Mouse (Mus musculus) neural tube, embryonic 11.5 days (tissue): ENCODE results near the gene Inava. TPM values are rescaled to one million over a fixed set of nuclear protein-coding genes. Genes with fewer than 3 reads are reported as not detected.

Source experiments
- ATAC-seq: fragments of 200-750 bp; cut with Nextera tagmentation; 2 replicates; pipeline ENCODE4 v1.8.0; 2017; ENCODE audit warnings: moderate number of reproducible peaks, mild to moderate bottlenecking, moderate TSS enrichment, moderate library complexity; ENCODE audit not compliant: insufficient read depth, low FRiP score, low TSS enrichment
- DNase-seq: peaks from one replicate; pipeline ENCODE4 v3.0.0-alpha.2; 2015; ENCODE audit warnings: low spot score
- H3K27ac ChIP-seq: fragments of 300-500 bp; sonication (generic); 2 replicates; pipeline ENCODE4 v1.5.1; 2014; ENCODE audit warnings: low read depth, mild to moderate bottlenecking, low read length
- H3K27me3 ChIP-seq: fragments of 300-500 bp; sonication (generic); 2 replicates; pipeline ENCODE4 v1.6.1; 2014; ENCODE audit warnings: mild to moderate bottlenecking, low read length, mixed read lengths; ENCODE audit not compliant: control insufficient read depth, insufficient read depth
- H3K36me3 ChIP-seq: fragments of 300-500 bp; sonication (generic); 2 replicates; pipeline ENCODE4 v1.6.1; 2014; ENCODE audit warnings: mild to moderate bottlenecking, low read length, moderate library complexity, mixed read lengths; ENCODE audit not compliant: control insufficient read depth, insufficient read depth
- H3K4me1 ChIP-seq: fragments of 300-500 bp; sonication (generic); 2 replicates; pipeline ENCODE4 v1.6.1; 2014; ENCODE audit warnings: low read length, mixed read lengths; ENCODE audit not compliant: control insufficient read depth, insufficient read depth
- H3K4me2 ChIP-seq: fragments of 300-500 bp; sonication (generic); 2 replicates; pipeline ENCODE4 v1.6.1; 2014; ENCODE audit warnings: low read depth, mild to moderate bottlenecking, moderate library complexity
- H3K4me3 ChIP-seq: fragments of 300-500 bp; sonication (generic); 2 replicates; pipeline ENCODE4 v1.5.1; 2014; ENCODE audit warnings: low read depth, low read length
- H3K9ac ChIP-seq: fragments of 300-500 bp; sonication (generic); 2 replicates; pipeline ENCODE4 v1.6.1; 2014; ENCODE audit warnings: mild to moderate bottlenecking, low read length
- H3K9me3 ChIP-seq: fragments of 300-500 bp; sonication (generic); 2 replicates; pipeline ENCODE4 v1.6.1; 2016; ENCODE audit warnings: low read length; ENCODE audit not compliant: control insufficient read depth
- WGBS: fragments of 180-500 bp; shearing (Covaris S2); extraction: QIAGEN DNeasy Blood & Tissue Kit; methylation state at CpG from one replicate; pipeline ENCODE4 v1.1.7; 2014; 5-methylcytosine and 5-hydroxymethylcytosine counted together
- polyA plus RNA-seq: library from polyadenylated mRNA; unstranded; fragments of >200 nt; fragmentation: Nextera tagmentation; extraction: Ambion mirVana; gene quantifications from 2 replicates; pipeline ENCODE4 v1.2.1, GENCODE M21; 2014

Inava gene
- 16.5 and 17.2 TPM in 2 replicates for polyA plus RNA-seq

- Histone ChIP-seq H3K4me1 (peaks cover 39% of the 10 kb centered on the region), H3K9ac (peak within 1 kb of the TSS; percentile 76), H3K36me3 (no peaks in the 10 kb centered on the region), H3K27me3 (no peaks in the 10 kb centered on the region), H3K4me2 (peak within 1 kb of the TSS; percentile 70), H3K27ac (peak within 1 kb of the TSS; percentile 60), H3K9me3 (no peaks in the 10 kb centered on the region), H3K4me3 (peak within 1 kb of the TSS; percentile 64)
- DNase-seq, result peak; percentile 91
- under 1% methylated on average over 36 of the region's 51 CpGs for WGBS
- peak; percentile 84 for ATAC-seq
Observed at GRCm38 (mm10) chr1:136233892-136234594, at the start of gene Inava. Gene Inava, minus strand, starts transcription at chr1:136234264.

GRCm38 (mm10) chr1:136277366-136277765, 43.3 kb upstream of the Inava start:
- Histone ChIP-seq H3K9me3 (no peaks in the 10 kb centered on the region), H3K27ac (no peak overlapping the region), H3K27me3 (no peaks in the 10 kb centered on the region), H3K4me1 (no peaks in the 10 kb centered on the region), H3K36me3 (peaks cover 28% of the 10 kb centered on the region), H3K4me2 (no peak overlapping the region), H3K9ac (no peak overlapping the region), H3K4me3 (no peak overlapping the region)
- no peak for ATAC-seq
- peak; percentile 5 for DNase-seq
- 92% methylated on average over 8 of the region's 8 CpGs for WGBS

GRCm38 (mm10) chr1:136268224-136268623, 34.2 kb upstream of the Inava start:
- no peak overlapping the region for H3K27ac ChIP-seq
- ATAC-seq (no peak), DNase-seq (no peak)
- H3K27me3 ChIP-seq, result no peaks in the 10 kb centered on the region
- 83% methylated on average over 7 of the region's 7 CpGs for WGBS
- no peak overlapping the region for H3K4me3 ChIP-seq
- H3K9me3 ChIP-seq, result no peaks in the 10 kb centered on the region
- H3K4me1 ChIP-seq, result no peaks in the 10 kb centered on the region
- no peak overlapping the region for H3K9ac ChIP-seq
- H3K4me2 ChIP-seq, result no peak overlapping the region
- H3K36me3 ChIP-seq, result peaks cover 2% of the 10 kb centered on the region

GRCm38 (mm10) chr1:136266127-136266526, 32.1 kb upstream of the Inava start:
- Histone ChIP-seq H3K9me3 (no peaks in the 10 kb centered on the region), H3K27me3 (peaks cover 10% of the 10 kb centered on the region), H3K4me3 (no peak overlapping the region), H3K9ac (no peak overlapping the region), H3K4me2 (no peak overlapping the region), H3K4me1 (no peaks in the 10 kb centered on the region), H3K27ac (no peak overlapping the region), H3K36me3 (0 out of 2 replicates have a peak, but pooled peaks cover 2% of the 10 kb centered on the region)
- ATAC-seq, result no peak
- 63% methylated on average over 6 of the region's 6 CpGs for WGBS
- no peak for DNase-seq

- Histone ChIP-seq H3K36me3 (no peaks in the 10 kb centered on the region), H3K9ac (no peak overlapping the region), H3K9me3 (no peaks in the 10 kb centered on the region), H3K4me3 (no peak overlapping the region), H3K27ac (no peak overlapping the region), H3K27me3 (peaks cover 37% of the 10 kb centered on the region), H3K4me1 (peaks cover 6% of the 10 kb centered on the region; the same call in 1 of the 2 replicates), H3K4me2 (no peak overlapping the region)
- ATAC-seq, result no peak
- no peak for DNase-seq
- 76% methylated on average over 5 of the region's 5 CpGs for WGBS
Observed at GRCm38 (mm10) chr1:136263355-136263754, 29.3 kb upstream of the Inava start.

- Histone ChIP-seq H3K4me2 (peak within 1 kb of the TSS; percentile 93), H3K27ac (no peak within 1 kb of the TSS), H3K4me3 (peak within 1 kb of the TSS; percentile 51), H3K27me3 (peaks cover 45% of the 10 kb centered on the region), H3K9me3 (no peaks in the 10 kb centered on the region), H3K36me3 (no peaks in the 10 kb centered on the region), H3K4me1 (peaks cover 6% of the 10 kb centered on the region; the same call in 1 of the 2 replicates), H3K9ac (peak within 1 kb of the TSS; percentile 53)
- peak; percentile 49 for ATAC-seq
- no peak for DNase-seq
- WGBS, result 7% methylated on average over 28 of the region's 28 CpGs
Observed at GRCm38 (mm10) chr1:136260635-136261238, 26.7 kb upstream of the Inava start, which contains the start of gene Gpr25. Gene Gpr25, minus strand, starts transcription at chr1:136260873.

GRCm38 (mm10) chr1:136259893-136260634, 26.0 kb upstream of the Inava start:
- Histone ChIP-seq H3K36me3 (no peaks in the 10 kb centered on the region), H3K9me3 (no peaks in the 10 kb centered on the region), H3K4me1 (peaks cover 6% of the 10 kb centered on the region; the same call in 1 of the 2 replicates), H3K27me3 (peaks cover 45% of the 10 kb centered on the region), H3K4me3 (peak overlapping the region; percentile 51), H3K27ac (no peak overlapping the region), H3K4me2 (peak overlapping the region; percentile 93), H3K9ac (peak overlapping the region; percentile 53)
- DNase-seq (peak; percentile 75), ATAC-seq (peak; percentile 58)
- under 1% methylated on average over 93 of the region's 95 CpGs for WGBS

- H3K4me3 ChIP-seq, result peak overlapping the region; percentile 51
- H3K27ac ChIP-seq, result no peak overlapping the region
- 4% methylated on average over 16 of the region's 16 CpGs for WGBS
- H3K36me3 ChIP-seq, result no peaks in the 10 kb centered on the region
- peak overlapping the region; percentile 93 for H3K4me2 ChIP-seq
- peaks cover 45% of the 10 kb centered on the region for H3K27me3 ChIP-seq
- ATAC-seq (peak; percentile 13; the same call in 1 of the 2 replicates), DNase-seq (no peak)
- H3K4me1 ChIP-seq, result peaks cover 6% of the 10 kb centered on the region; the same call in 1 of the 2 replicates
- no peak overlapping the region; the same call in 1 of the 2 replicates for H3K9ac ChIP-seq
- H3K9me3 ChIP-seq, result no peaks in the 10 kb centered on the region
Observed at GRCm38 (mm10) chr1:136259543-136259892, 25.5 kb upstream of the Inava start.
